Mouse (Mus musculus): ENCODE measurements at regions not wholly inside any gene's neighbourhood (a gene's known extent, or its start where the extent isn't known, plus 50 kb on each side); places are given as distances from the start of the nearest gene placed in this dataset.

DNA sequence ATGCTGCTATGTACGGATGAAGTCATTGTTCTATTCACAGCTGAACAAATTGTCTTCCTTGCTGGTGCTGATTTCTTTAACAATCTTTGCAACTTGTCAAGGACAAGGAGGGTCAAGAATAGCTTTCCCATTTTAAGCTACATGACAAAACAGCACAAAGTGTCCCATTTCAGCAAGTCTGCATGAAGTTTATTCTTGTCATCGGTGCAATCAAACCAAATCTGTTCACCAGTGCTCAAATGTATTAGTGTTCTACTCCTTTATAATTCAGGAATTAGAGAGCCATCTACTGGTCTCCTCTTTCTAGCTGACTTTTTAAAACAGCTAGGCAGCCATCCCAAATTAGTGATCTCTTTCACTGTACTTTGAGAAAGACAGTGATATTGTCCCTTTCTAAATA lies 1040.8 kb downstream of the Galc start:
- Histone ChIP-seq H3K4me3 (ENCODE audit: low read depth, low read length) (no peak overlapping the region), H3K4me1 (ENCODE audit: insufficient read depth, low read depth, low read length) (no peaks in the 10 kb centered on the region), H3K36me3 (replicated peaks) (no peaks in the 10 kb centered on the region), H3K9me3 (replicated peaks) (peaks cover 4% of the 10 kb centered on the region), H3K27me3 (ENCODE audit: insufficient read depth, low read length) (no peaks in the 10 kb centered on the region)
- ATAC-seq (ENCODE audit: extremely low read depth, insufficient number of reproducible peaks, low FRiP score, poor library complexity, severe bottlenecking) = no peak
- TF ChIP-seq GATA2 (IDR thresholded peaks at IDR 0.05; ENCODE audit: borderline replicate concordance, low read depth, low read length) (no peak), POLR2AphosphoS5 (IDR thresholded peaks at IDR 0.05; ENCODE audit: insufficient replicate concordance, low read depth, low read length) (no peak), CTCF (IDR thresholded peaks at IDR 0.05; ENCODE audit: low read depth, low read length) (no peak), TAL1 (conservative IDR thresholded peaks at IDR 0.05; ENCODE audit: low read depth, low read length) (no peak), GATA1 (IDR thresholded peaks at IDR 0.05; ENCODE audit: borderline replicate concordance, low read length) (no peak)
- no peak for DNase-seq (ENCODE audit: low spot score)

DNA sequence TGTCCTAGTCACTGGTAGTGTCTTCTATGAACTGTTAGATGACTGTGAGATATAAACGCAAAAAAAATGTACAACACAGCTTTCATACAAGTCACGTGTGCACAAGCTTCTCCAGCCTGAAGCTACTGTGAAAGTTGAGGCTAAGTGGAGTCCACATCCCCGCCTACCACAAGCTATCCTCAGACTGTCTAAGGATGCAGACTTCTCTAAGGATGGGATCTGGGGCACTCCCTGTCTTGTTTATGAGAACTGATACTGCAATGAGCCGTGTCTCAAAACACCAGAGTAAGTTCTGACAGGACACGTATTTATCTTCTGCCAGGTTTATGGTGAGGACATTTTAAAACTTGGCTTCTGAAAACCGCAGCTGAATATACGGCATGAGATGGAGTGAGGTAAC lies 1041.7 kb downstream of the Galc start:
- no peak overlapping the region for H3K4me3 ChIP-seq (ENCODE audit: low read depth, low read length)
- ATAC-seq (ENCODE audit: extremely low read depth, insufficient number of reproducible peaks, low FRiP score, poor library complexity, severe bottlenecking) (no peak), DNase-seq (ENCODE audit: low spot score) (no peak)
- H3K36me3 ChIP-seq (replicated peaks) = no peaks in the 10 kb centered on the region
- peaks cover 4% of the 10 kb centered on the region for H3K9me3 ChIP-seq (replicated peaks)
- no peaks in the 10 kb centered on the region for H3K27me3 ChIP-seq (ENCODE audit: insufficient read depth, low read length)
- TF ChIP-seq GATA2 (IDR thresholded peaks at IDR 0.05; ENCODE audit: borderline replicate concordance, low read depth, low read length) (no peak), GATA1 (IDR thresholded peaks at IDR 0.05; ENCODE audit: borderline replicate concordance, low read length) (no peak), CTCF (IDR thresholded peaks at IDR 0.05; ENCODE audit: low read depth, low read length) (no peak), POLR2AphosphoS5 (IDR thresholded peaks at IDR 0.05; ENCODE audit: insufficient replicate concordance, low read depth, low read length) (no peak), TAL1 (conservative IDR thresholded peaks at IDR 0.05; ENCODE audit: low read depth, low read length) (no peak)
- H3K4me1 ChIP-seq (ENCODE audit: insufficient read depth, low read depth, low read length) = no peaks in the 10 kb centered on the region

DNA sequence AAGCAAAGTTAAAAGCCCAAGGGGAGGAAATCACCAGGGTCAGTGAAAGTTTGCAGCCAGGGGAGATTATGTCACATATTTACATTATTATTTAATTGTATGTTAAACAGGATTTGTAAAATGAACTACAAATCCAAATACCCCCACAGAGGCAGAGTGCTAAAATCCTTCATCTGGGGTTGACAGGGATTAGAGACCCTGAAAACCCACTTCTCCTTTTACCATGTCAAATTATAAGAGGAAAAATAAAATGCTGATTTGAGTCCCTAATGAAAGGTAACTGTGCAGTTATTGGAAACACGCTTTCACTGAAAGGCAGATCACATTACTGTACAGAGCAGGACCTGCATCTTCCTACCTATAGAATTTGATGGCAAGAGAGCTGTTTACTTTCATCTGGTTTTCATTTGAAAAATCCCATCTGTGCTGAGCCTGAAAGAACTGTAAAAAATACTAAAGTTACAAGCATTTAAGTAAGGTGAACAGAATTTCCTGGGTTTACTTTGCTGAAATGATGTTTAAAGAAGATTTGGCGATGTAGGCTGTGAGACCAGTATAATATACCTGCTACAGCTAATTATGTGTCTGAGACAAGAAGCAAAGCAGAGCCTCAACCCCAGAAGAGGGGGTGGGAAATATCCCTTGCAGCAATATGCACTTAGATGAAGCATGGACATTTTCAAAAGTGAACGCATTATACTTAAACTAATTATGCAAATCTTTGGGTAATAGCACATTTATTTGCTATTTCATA lies 1055.4 kb downstream of the Galc start:
- Histone ChIP-seq H3K9me3 (replicated peaks) (no peaks in the 10 kb centered on the region), H3K4me1 (ENCODE audit: insufficient read depth, low read depth, low read length) (no peaks in the 10 kb centered on the region), H3K36me3 (replicated peaks) (no peaks in the 10 kb centered on the region), H3K4me3 (ENCODE audit: low read depth, low read length) (no peak overlapping the region), H3K27me3 (ENCODE audit: insufficient read depth, low read length) (no peaks in the 10 kb centered on the region)
- no peak for ATAC-seq (ENCODE audit: extremely low read depth, insufficient number of reproducible peaks, low FRiP score, poor library complexity, severe bottlenecking)
- no peak for DNase-seq (ENCODE audit: low spot score)
- TF ChIP-seq GATA1 (IDR thresholded peaks at IDR 0.05; ENCODE audit: borderline replicate concordance, low read length) = no peak
- TF ChIP-seq GATA2 (IDR thresholded peaks at IDR 0.05; ENCODE audit: borderline replicate concordance, low read depth, low read length) = no peak
- no peak for TF ChIP-seq CTCF (IDR thresholded peaks at IDR 0.05; ENCODE audit: low read depth, low read length)
- TF ChIP-seq TAL1 (conservative IDR thresholded peaks at IDR 0.05; ENCODE audit: low read depth, low read length) = no peak
- no peak for TF ChIP-seq POLR2AphosphoS5 (IDR thresholded peaks at IDR 0.05; ENCODE audit: insufficient replicate concordance, low read depth, low read length)

DNA sequence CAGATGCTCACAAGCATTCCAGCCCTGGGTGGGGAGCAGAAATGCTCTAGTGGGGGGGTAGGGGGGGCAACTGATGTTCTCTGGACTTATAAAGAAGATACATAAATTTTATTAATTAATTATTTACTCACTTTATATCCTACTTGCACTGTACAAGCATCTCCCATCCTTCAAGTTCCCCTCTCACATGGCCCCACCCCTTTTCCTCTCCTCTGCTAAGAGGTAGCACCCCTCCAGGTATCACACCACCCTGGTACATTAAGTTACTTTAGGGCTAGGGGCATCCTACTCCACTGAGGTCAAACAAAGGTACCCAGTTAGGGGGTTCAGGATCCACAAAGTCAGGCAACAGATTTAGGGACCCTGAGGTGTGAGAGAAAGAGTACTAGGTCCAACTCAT lies 1097.4 kb downstream of the Galc start:
- Histone ChIP-seq H3K36me3 (replicated peaks) (no peaks in the 10 kb centered on the region), H3K4me1 (ENCODE audit: insufficient read depth, low read depth, low read length) (no peaks in the 10 kb centered on the region), H3K4me3 (ENCODE audit: low read depth, low read length) (no peak overlapping the region), H3K27me3 (ENCODE audit: insufficient read depth, low read length) (no peaks in the 10 kb centered on the region), H3K9me3 (replicated peaks) (peaks cover 17% of the 10 kb centered on the region)
- ATAC-seq (ENCODE audit: extremely low read depth, insufficient number of reproducible peaks, low FRiP score, poor library complexity, severe bottlenecking) (no peak), DNase-seq (ENCODE audit: low spot score) (no peak)
- no peak for TF ChIP-seq TAL1 (conservative IDR thresholded peaks at IDR 0.05; ENCODE audit: low read depth, low read length)
- TF ChIP-seq GATA2 (IDR thresholded peaks at IDR 0.05; ENCODE audit: borderline replicate concordance, low read depth, low read length) = no peak
- TF ChIP-seq CTCF (IDR thresholded peaks at IDR 0.05; ENCODE audit: low read depth, low read length) = no peak
- TF ChIP-seq POLR2AphosphoS5 (IDR thresholded peaks at IDR 0.05; ENCODE audit: insufficient replicate concordance, low read depth, low read length) = no peak
- no peak for TF ChIP-seq GATA1 (IDR thresholded peaks at IDR 0.05; ENCODE audit: borderline replicate concordance, low read length)

DNA sequence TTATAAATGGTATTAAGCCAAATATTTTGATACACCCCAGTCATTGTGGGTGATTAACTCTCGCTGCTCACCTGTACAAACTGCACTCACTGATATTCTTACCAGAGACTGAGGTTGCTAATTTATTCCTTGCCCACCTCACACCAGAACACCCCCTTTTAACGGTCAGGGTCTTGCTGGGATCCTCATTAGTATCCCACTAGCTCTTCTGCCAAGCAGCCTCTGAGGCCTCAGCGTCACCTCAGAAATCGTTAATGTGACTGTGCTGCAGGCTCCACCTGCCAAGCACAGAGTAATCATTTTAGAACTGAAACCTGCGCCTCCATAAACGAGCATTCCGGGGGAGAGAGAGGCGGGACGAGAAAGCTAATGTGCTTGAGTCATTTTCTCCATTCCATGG lies 1097.8 kb downstream of the Galc start:
- DNase-seq (ENCODE audit: low spot score) (no peak), ATAC-seq (ENCODE audit: extremely low read depth, insufficient number of reproducible peaks, low FRiP score, poor library complexity, severe bottlenecking) (no peak)
- H3K9me3 ChIP-seq (replicated peaks) = peaks cover 16% of the 10 kb centered on the region
- H3K36me3 ChIP-seq (replicated peaks) = no peaks in the 10 kb centered on the region
- H3K27me3 ChIP-seq (ENCODE audit: insufficient read depth, low read length) = no peaks in the 10 kb centered on the region
- H3K4me3 ChIP-seq (ENCODE audit: low read depth, low read length) = no peak overlapping the region
- no peaks in the 10 kb centered on the region for H3K4me1 ChIP-seq (ENCODE audit: insufficient read depth, low read depth, low read length)
- TF ChIP-seq GATA1 (IDR thresholded peaks at IDR 0.05; ENCODE audit: borderline replicate concordance, low read length) (no peak), TAL1 (conservative IDR thresholded peaks at IDR 0.05; ENCODE audit: low read depth, low read length) (no peak), POLR2AphosphoS5 (IDR thresholded peaks at IDR 0.05; ENCODE audit: insufficient replicate concordance, low read depth, low read length) (no peak), GATA2 (IDR thresholded peaks at IDR 0.05; ENCODE audit: borderline replicate concordance, low read depth, low read length) (no peak)

DNA sequence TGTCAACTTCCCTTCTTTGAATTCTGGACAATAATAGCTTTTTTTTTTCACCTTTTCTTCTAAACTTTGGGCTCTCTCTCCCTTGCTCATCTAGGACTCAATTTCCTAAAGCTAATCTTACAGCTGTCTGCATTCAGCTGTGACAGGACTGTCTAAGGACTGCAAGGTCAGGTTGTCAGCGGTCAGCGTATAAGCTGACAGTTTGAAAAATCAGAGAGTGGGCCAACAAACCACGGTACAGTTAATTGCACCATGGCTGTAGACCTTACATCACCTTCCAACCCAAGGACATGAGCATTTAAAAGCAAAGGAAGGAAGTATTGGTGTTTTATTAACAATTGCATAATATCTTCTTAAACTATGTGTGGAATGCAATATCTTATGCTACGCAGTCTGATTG lies 1100.9 kb downstream of the Galc start:
- Histone ChIP-seq H3K27me3 (ENCODE audit: insufficient read depth, low read length) (no peaks in the 10 kb centered on the region), H3K4me3 (ENCODE audit: low read depth, low read length) (no peak overlapping the region), H3K4me1 (ENCODE audit: insufficient read depth, low read depth, low read length) (no peaks in the 10 kb centered on the region), H3K9me3 (replicated peaks) (peaks cover 14% of the 10 kb centered on the region), H3K36me3 (replicated peaks) (no peaks in the 10 kb centered on the region)
- DNase-seq (ENCODE audit: low spot score) (no peak), ATAC-seq (ENCODE audit: extremely low read depth, insufficient number of reproducible peaks, low FRiP score, poor library complexity, severe bottlenecking) (no peak)
- TF ChIP-seq CTCF (IDR thresholded peaks at IDR 0.05; ENCODE audit: low read depth, low read length) (no peak), GATA2 (IDR thresholded peaks at IDR 0.05; ENCODE audit: borderline replicate concordance, low read depth, low read length) (no peak), POLR2AphosphoS5 (IDR thresholded peaks at IDR 0.05; ENCODE audit: insufficient replicate concordance, low read depth, low read length) (no peak), GATA1 (IDR thresholded peaks at IDR 0.05; ENCODE audit: borderline replicate concordance, low read length) (no peak)

Measured in G1E (cell line).